Mouse (Mus musculus): Measurements from ENCODE around the gene Polr1b. TPM values are rescaled to one million over a fixed set of nuclear protein-coding genes. Genes with fewer than 3 reads are reported as not detected.

The Polr1b gene
- total RNA-seq (2014; fragmentation: Nextera tagmentation) (29.3 and 40.5 TPM in 2 replicates), total RNA-seq (2017) (40.0 and 42.6 TPM in 2 replicates), polyA plus RNA-seq (2012) (22.5 and 25.3 TPM in 2 replicates)

DNA sequence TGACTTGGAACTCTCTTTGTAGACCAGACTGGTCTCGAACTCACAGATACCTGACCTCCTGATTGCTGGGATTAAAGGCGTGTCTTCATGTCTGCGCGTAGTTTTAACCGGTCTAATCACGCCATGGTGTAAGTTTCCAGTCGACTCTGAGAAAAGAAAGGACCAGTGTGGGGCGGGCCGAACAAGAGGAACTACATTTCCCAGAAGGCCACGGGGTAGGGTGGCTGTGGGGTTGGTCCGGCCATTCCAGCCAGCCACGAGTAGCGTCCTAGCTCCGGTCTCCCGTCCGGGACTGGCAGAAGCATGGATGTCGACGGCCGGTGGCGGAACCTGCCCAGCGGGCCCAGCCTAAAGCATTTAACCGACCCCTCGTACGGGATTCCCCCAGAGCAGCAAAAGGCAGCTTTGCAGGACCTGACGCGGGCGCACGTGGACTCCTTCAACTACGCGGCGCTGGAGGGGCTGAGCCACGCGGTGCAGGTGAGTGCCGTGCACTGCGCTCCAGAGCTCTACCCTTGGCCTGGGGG, at the start of gene Polr1b:
Polr1b (plus strand) TSS at position 212 of the 527 bp plus-strand sequence.
- Histone ChIP-seq H3K27me3 (ENCODE audit: insufficient read depth, low read length) (no peaks in the 10 kb centered on the region; the same call in 1 of the 2 replicates), H3K4me3 (ENCODE audit: low read depth, low read length) (peak within 1 kb of the TSS; percentile 94), H3K36me3 (replicated peaks) (peaks cover 38% of the 10 kb centered on the region), H3K4me1 (ENCODE audit: insufficient read depth, low read depth, low read length) (peaks cover 24% of the 10 kb centered on the region), H3K9me3 (replicated peaks) (no peaks in the 10 kb centered on the region)
- TF ChIP-seq POLR2AphosphoS5 (IDR thresholded peaks at IDR 0.05; ENCODE audit: insufficient replicate concordance, low read depth, low read length) (no peak), GATA1 (IDR thresholded peaks at IDR 0.05; ENCODE audit: borderline replicate concordance, low read length) (no peak), TAL1 (conservative IDR thresholded peaks at IDR 0.05; ENCODE audit: low read depth, low read length) (no peak), GATA2 (IDR thresholded peaks at IDR 0.05; ENCODE audit: borderline replicate concordance, low read depth, low read length) (no peak), CTCF (IDR thresholded peaks at IDR 0.05; ENCODE audit: low read depth, low read length) (no peak)
- ATAC-seq (ENCODE audit: extremely low read depth, insufficient number of reproducible peaks, low FRiP score, poor library complexity, severe bottlenecking): peak; percentile 94
- peak; percentile 97 for DNase-seq (ENCODE audit: low spot score)

DNA sequence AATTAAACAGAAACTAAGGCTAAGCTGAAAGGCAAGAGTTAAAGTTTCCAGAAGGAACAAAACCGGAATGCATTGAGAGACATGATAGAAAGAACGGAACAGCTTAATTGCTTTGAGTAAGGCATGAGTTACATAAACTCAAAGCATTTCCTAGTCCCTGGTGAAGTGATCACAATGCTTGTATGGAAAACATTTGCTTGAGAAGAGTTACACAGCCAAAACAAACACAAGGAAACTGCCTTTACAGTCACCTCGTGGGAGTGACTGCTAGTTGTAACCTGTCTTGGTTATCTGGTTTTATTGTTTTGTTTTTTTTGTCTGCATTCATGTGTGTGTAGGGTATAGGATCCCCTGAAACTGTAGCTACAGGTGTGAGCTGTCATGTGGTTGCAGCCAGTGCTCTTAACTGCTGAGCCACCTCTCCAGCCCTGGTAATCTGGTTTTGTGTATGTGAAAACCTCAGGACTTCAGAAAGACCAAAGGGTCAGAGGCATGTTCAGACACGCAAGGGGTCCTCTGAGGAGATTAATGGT, 48.3 kb upstream of the Polr1b start:
- H3K9me3 ChIP-seq (replicated peaks): no peaks in the 10 kb centered on the region
- ATAC-seq (ENCODE audit: extremely low read depth, insufficient number of reproducible peaks, low FRiP score, poor library complexity, severe bottlenecking): no peak
- no peaks in the 10 kb centered on the region for H3K36me3 ChIP-seq (replicated peaks)
- no peak for DNase-seq (ENCODE audit: low spot score)
- no peak overlapping the region for H3K4me3 ChIP-seq (ENCODE audit: low read depth, low read length)
- peaks cover 4% of the 10 kb centered on the region; the same call in 1 of the 2 replicates for H3K27me3 ChIP-seq (ENCODE audit: insufficient read depth, low read length)
- no peak for TF ChIP-seq POLR2AphosphoS5 (IDR thresholded peaks at IDR 0.05; ENCODE audit: insufficient replicate concordance, low read depth, low read length)
- TF ChIP-seq CTCF (IDR thresholded peaks at IDR 0.05; ENCODE audit: low read depth, low read length): no peak
- TF ChIP-seq GATA1 (IDR thresholded peaks at IDR 0.05; ENCODE audit: borderline replicate concordance, low read length): no peak
- TF ChIP-seq TAL1 (conservative IDR thresholded peaks at IDR 0.05; ENCODE audit: low read depth, low read length): no peak
- TF ChIP-seq GATA2 (IDR thresholded peaks at IDR 0.05; ENCODE audit: borderline replicate concordance, low read depth, low read length): no peak
- H3K4me1 ChIP-seq (ENCODE audit: insufficient read depth, low read depth, low read length): no peaks in the 10 kb centered on the region

- Histone ChIP-seq H3K36me3 (replicated peaks) (no peaks in the 10 kb centered on the region), H3K27me3 (ENCODE audit: insufficient read depth, low read length) (peaks cover 2% of the 10 kb centered on the region; the same call in 1 of the 2 replicates), H3K9me3 (replicated peaks) (no peaks in the 10 kb centered on the region), H3K4me3 (ENCODE audit: low read depth, low read length) (no peak overlapping the region), H3K4me1 (ENCODE audit: insufficient read depth, low read depth, low read length) (peaks cover 3% of the 10 kb centered on the region; the same call in 1 of the 2 replicates)
- TF ChIP-seq GATA2 (IDR thresholded peaks at IDR 0.05; ENCODE audit: borderline replicate concordance, low read depth, low read length) (no peak), CTCF (IDR thresholded peaks at IDR 0.05; ENCODE audit: low read depth, low read length) (no peak), GATA1 (IDR thresholded peaks at IDR 0.05; ENCODE audit: borderline replicate concordance, low read length) (no peak), TAL1 (conservative IDR thresholded peaks at IDR 0.05; ENCODE audit: low read depth, low read length) (no peak), POLR2AphosphoS5 (IDR thresholded peaks at IDR 0.05; ENCODE audit: insufficient replicate concordance, low read depth, low read length) (no peak)
- DNase-seq (ENCODE audit: low spot score) (no peak), ATAC-seq (ENCODE audit: extremely low read depth, insufficient number of reproducible peaks, low FRiP score, poor library complexity, severe bottlenecking) (no peak)
These were observed 45.1 kb upstream of the Polr1b start for GRCm38 (mm10) chr2:129055741-129056140.

- Histone ChIP-seq H3K27me3 (ENCODE audit: insufficient read depth, low read length) (peaks cover 4% of the 10 kb centered on the region; the same call in 1 of the 2 replicates), H3K36me3 (replicated peaks) (no peaks in the 10 kb centered on the region), H3K9me3 (replicated peaks) (no peaks in the 10 kb centered on the region), H3K4me3 (ENCODE audit: low read depth, low read length) (no peak overlapping the region), H3K4me1 (ENCODE audit: insufficient read depth, low read depth, low read length) (peaks cover 3% of the 10 kb centered on the region; the same call in 1 of the 2 replicates)
- ATAC-seq (ENCODE audit: extremely low read depth, insufficient number of reproducible peaks, low FRiP score, poor library complexity, severe bottlenecking) (no peak), DNase-seq (ENCODE audit: low spot score) (no peak)
- TF ChIP-seq GATA1 (IDR thresholded peaks at IDR 0.05; ENCODE audit: borderline replicate concordance, low read length) (no peak), CTCF (IDR thresholded peaks at IDR 0.05; ENCODE audit: low read depth, low read length) (0 out of 2 replicates have a peak, but pooled peaks have one; percentile 15), TAL1 (conservative IDR thresholded peaks at IDR 0.05; ENCODE audit: low read depth, low read length) (no peak), GATA2 (IDR thresholded peaks at IDR 0.05; ENCODE audit: borderline replicate concordance, low read depth, low read length) (no peak)
These were observed 44.2 kb upstream of the Polr1b start for GRCm38 (mm10) chr2:129056597-129056996.

GRCm38 (mm10) chr2:129057256-129057655, 43.5 kb upstream of the Polr1b start:
- TF ChIP-seq GATA1 (IDR thresholded peaks at IDR 0.05; ENCODE audit: borderline replicate concordance, low read length): no peak
- TF ChIP-seq CTCF (IDR thresholded peaks at IDR 0.05; ENCODE audit: low read depth, low read length): no peak
- no peak for TF ChIP-seq TAL1 (conservative IDR thresholded peaks at IDR 0.05; ENCODE audit: low read depth, low read length)
- no peak for TF ChIP-seq GATA2 (IDR thresholded peaks at IDR 0.05; ENCODE audit: borderline replicate concordance, low read depth, low read length)
- no peak for TF ChIP-seq POLR2AphosphoS5 (IDR thresholded peaks at IDR 0.05; ENCODE audit: insufficient replicate concordance, low read depth, low read length)
- H3K9me3 ChIP-seq (replicated peaks): no peaks in the 10 kb centered on the region
- ATAC-seq (ENCODE audit: extremely low read depth, insufficient number of reproducible peaks, low FRiP score, poor library complexity, severe bottlenecking): no peak
- no peaks in the 10 kb centered on the region for H3K36me3 ChIP-seq (replicated peaks)
- H3K27me3 ChIP-seq (ENCODE audit: insufficient read depth, low read length): peaks cover 5% of the 10 kb centered on the region; the same call in 1 of the 2 replicates
- no peak for DNase-seq (ENCODE audit: low spot score)
- peaks cover 3% of the 10 kb centered on the region; the same call in 1 of the 2 replicates for H3K4me1 ChIP-seq (ENCODE audit: insufficient read depth, low read depth, low read length)
- H3K4me3 ChIP-seq (ENCODE audit: low read depth, low read length): no peak overlapping the region

- Histone ChIP-seq H3K36me3 (replicated peaks) (no peaks in the 10 kb centered on the region), H3K4me3 (ENCODE audit: low read depth, low read length) (no peak overlapping the region), H3K4me1 (ENCODE audit: insufficient read depth, low read depth, low read length) (peaks cover 3% of the 10 kb centered on the region; the same call in 1 of the 2 replicates), H3K27me3 (ENCODE audit: insufficient read depth, low read length) (peaks cover 5% of the 10 kb centered on the region; the same call in 1 of the 2 replicates), H3K9me3 (replicated peaks) (no peaks in the 10 kb centered on the region)
- ATAC-seq (ENCODE audit: extremely low read depth, insufficient number of reproducible peaks, low FRiP score, poor library complexity, severe bottlenecking) (no peak), DNase-seq (ENCODE audit: low spot score) (no peak)
- TF ChIP-seq TAL1 (conservative IDR thresholded peaks at IDR 0.05; ENCODE audit: low read depth, low read length) (no peak), CTCF (IDR thresholded peaks at IDR 0.05; ENCODE audit: low read depth, low read length) (no peak)
These were observed 42.9 kb upstream of the Polr1b start for GRCm38 (mm10) chr2:129057920-129058361.

All from G1E (cell line).